ENCODE assay signal across 14 mouse cellular contexts in the genomic region with DNA sequence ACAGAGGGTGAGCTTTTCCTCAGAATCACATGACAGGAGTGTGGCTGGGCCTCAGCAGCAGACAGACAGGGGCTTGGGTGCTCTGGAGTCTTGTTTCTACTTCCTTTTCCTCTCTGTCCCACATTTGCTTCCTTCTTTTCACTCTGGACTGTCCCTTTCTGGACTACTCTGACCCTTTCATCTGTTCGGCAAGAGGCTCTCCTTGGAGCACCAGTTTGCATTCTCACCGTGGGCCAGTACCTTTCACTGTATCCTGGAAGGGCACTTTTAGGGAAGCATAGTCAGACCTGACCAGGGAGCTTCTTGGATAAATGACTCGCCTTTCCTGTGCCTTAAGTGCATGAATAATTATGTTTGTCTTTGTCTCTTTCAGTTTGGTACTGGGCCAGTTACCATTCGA.
A peak's percentile ranks its signal among the peaks of the same experiment; 100 is the strongest.
DNase-seq lines count a peak whose midpoint lies in the region; ATAC-seq and TF ChIP-seq lines count a peak whose summit lies in the region.
"Had no signal": no experiment of that assay in that cellular context is flagged by ENCODE, and none has a peak within 500 bp of the region (broad histone marks: within the 10 kb centered on the region; RNA-seq: fewer than 3 reads in every experiment).

No protein-coding gene starts in this region.

- TF ChIP-seq CTCF in intestine, postnatal 0 days (IDR thresholded peaks at IDR 0.05; ENCODE audit: low read depth), result no peak

- no peak overlapping the region for H3K9ac ChIP-seq in forebrain, embryonic 13.5 days
- no peak overlapping the region for H3K9ac ChIP-seq in forebrain, embryonic 12.5 days
- no peak overlapping the region for H3K9ac ChIP-seq in intestine, embryonic 16.5 days (ENCODE audit: low read depth, low read length)
- no peak overlapping the region for H3K9ac ChIP-seq in intestine, postnatal 0 days (ENCODE audit: low read depth, low read length)
- H3K9ac ChIP-seq in midbrain, embryonic 11.5 days (ENCODE audit: low read length), result no peak overlapping the region
- H3K9ac ChIP-seq in midbrain, embryonic 14.5 days (replicated peaks; ENCODE audit: low read length), result no peak overlapping the region
- H3K9ac ChIP-seq: embryonic facial prominence, embryonic 13.5 days; limb, embryonic 13.5 days; midbrain, embryonic 13.5 days; neural tube, embryonic 15.5 days had no signal

- no peak overlapping the region for H3K4me2 ChIP-seq in forebrain, embryonic 13.5 days
- H3K4me2 ChIP-seq in forebrain, embryonic 12.5 days, result no peak overlapping the region
- no peak overlapping the region for H3K4me2 ChIP-seq in intestine, embryonic 16.5 days (ENCODE audit: low read depth, low read length)
- H3K4me2 ChIP-seq in intestine, postnatal 0 days (replicated peaks; ENCODE audit: low read depth), result no peak overlapping the region
- H3K4me2 ChIP-seq in midbrain, embryonic 11.5 days, result no peak overlapping the region
- no peak overlapping the region for H3K4me2 ChIP-seq in midbrain, embryonic 14.5 days (ENCODE audit: low read length)
- H3K4me2 ChIP-seq: embryonic facial prominence, embryonic 13.5 days; limb, embryonic 13.5 days; midbrain, embryonic 13.5 days; neural tube, embryonic 15.5 days had no signal

- H3K27me3 ChIP-seq in forebrain, embryonic 13.5 days, result no peaks in the 10 kb centered on the region
- no peaks in the 10 kb centered on the region for H3K27me3 ChIP-seq in forebrain, embryonic 12.5 days
- H3K27me3 ChIP-seq in intestine, embryonic 16.5 days (replicated peaks; ENCODE audit: control insufficient read depth, insufficient read depth, low read length), result no peaks in the 10 kb centered on the region
- no peaks in the 10 kb centered on the region for H3K27me3 ChIP-seq in intestine, postnatal 0 days (replicated peaks; ENCODE audit: control insufficient read depth, insufficient read depth, low read length)
- H3K27me3 ChIP-seq in midbrain, embryonic 11.5 days (ENCODE audit: control insufficient read depth, insufficient read depth, low read length), result no peaks in the 10 kb centered on the region
- H3K27me3 ChIP-seq in midbrain, embryonic 14.5 days (ENCODE audit: control insufficient read depth, insufficient read depth, low read length), result no peaks in the 10 kb centered on the region
- H3K27me3 ChIP-seq: embryonic facial prominence, embryonic 13.5 days; limb, embryonic 13.5 days; midbrain, embryonic 13.5 days; neural tube, embryonic 15.5 days had no signal

- H3K4me3 ChIP-seq in forebrain, embryonic 13.5 days, result no peak overlapping the region
- no peak overlapping the region for H3K4me3 ChIP-seq in forebrain, embryonic 12.5 days (replicated peaks)
- H3K4me3 ChIP-seq in intestine, embryonic 16.5 days (ENCODE audit: low read length), result no peak overlapping the region
- no peak overlapping the region for H3K4me3 ChIP-seq in intestine, postnatal 0 days (ENCODE audit: low read depth, low read length)
- H3K4me3 ChIP-seq in midbrain, embryonic 11.5 days (ENCODE audit: low read depth, low read length), result no peak overlapping the region
- no peak overlapping the region for H3K4me3 ChIP-seq in midbrain, embryonic 14.5 days (replicated peaks; ENCODE audit: low read depth, low read length)
- H3K4me3 ChIP-seq: embryonic facial prominence, embryonic 13.5 days; limb, embryonic 13.5 days; midbrain, embryonic 13.5 days; neural tube, embryonic 15.5 days had no signal

- no peak for ATAC-seq in forebrain, embryonic 13.5 days
- no peak for ATAC-seq in forebrain, embryonic 12.5 days (ENCODE audit: low FRiP score)
- no peak for ATAC-seq in intestine, embryonic 16.5 days
- no peak for ATAC-seq in intestine, postnatal 0 days
- no peak for ATAC-seq in midbrain, embryonic 11.5 days (ENCODE audit: low FRiP score)
- no peak for ATAC-seq in midbrain, embryonic 14.5 days (ENCODE audit: low FRiP score, low TSS enrichment)
- ATAC-seq in megakaryocyte progenitor cell, adult 5-6 weeks (replicated peaks; ENCODE audit: poor library complexity), result peak; percentile 20
- ATAC-seq: midbrain, embryonic 13.5 days had no signal

- 37% methylated on average over 4 of the region's 4 CpGs for WGBS in forebrain, embryonic 13.5 days
- WGBS in forebrain, embryonic 12.5 days, result 42% methylated on average over 4 of the region's 4 CpGs
- WGBS in intestine, embryonic 16.5 days, result 29% methylated on average over 4 of the region's 4 CpGs
- WGBS in intestine, postnatal 0 days, result 44% methylated on average over 4 of the region's 4 CpGs
- 63% methylated on average over 4 of the region's 4 CpGs for WGBS in midbrain, embryonic 11.5 days
- WGBS in midbrain, embryonic 14.5 days, result 59% methylated on average over 4 of the region's 4 CpGs

- H3K9me3 ChIP-seq in forebrain, embryonic 13.5 days (replicated peaks), result no peaks in the 10 kb centered on the region
- H3K9me3 ChIP-seq in forebrain, embryonic 12.5 days, result no peaks in the 10 kb centered on the region
- H3K9me3 ChIP-seq in intestine, embryonic 16.5 days (ENCODE audit: control insufficient read depth, low read length), result no peaks in the 10 kb centered on the region
- no peaks in the 10 kb centered on the region for H3K9me3 ChIP-seq in intestine, postnatal 0 days (ENCODE audit: control insufficient read depth)
- H3K9me3 ChIP-seq in midbrain, embryonic 11.5 days (ENCODE audit: control insufficient read depth, low read length), result no peaks in the 10 kb centered on the region
- H3K9me3 ChIP-seq in midbrain, embryonic 14.5 days (ENCODE audit: control insufficient read depth, low read length), result no peaks in the 10 kb centered on the region
- H3K9me3 ChIP-seq: embryonic facial prominence, embryonic 13.5 days; limb, embryonic 13.5 days; midbrain, embryonic 13.5 days; neural tube, embryonic 15.5 days had no signal

- DNase-seq in midbrain, embryonic 11.5 days (ENCODE audit: low spot score, missing footprints), result peak; percentile 56
- no peak for DNase-seq in midbrain, embryonic 14.5 days
- DNase-seq in ovary, postnatal 36 days (ENCODE audit: low spot score), result no peak
- DNase-seq: adrenal gland, postnatal 25 days; cerebellum, adult 2 months had no signal

- no peaks in the 10 kb centered on the region for H3K36me3 ChIP-seq in forebrain, embryonic 13.5 days (ENCODE audit: poor library complexity, severe bottlenecking)
- H3K36me3 ChIP-seq in forebrain, embryonic 12.5 days (replicated peaks), result no peaks in the 10 kb centered on the region
- no peaks in the 10 kb centered on the region for H3K36me3 ChIP-seq in intestine, embryonic 16.5 days (ENCODE audit: control insufficient read depth, insufficient read depth, low read length)
- H3K36me3 ChIP-seq in intestine, postnatal 0 days (ENCODE audit: control insufficient read depth, insufficient read depth), result no peaks in the 10 kb centered on the region
- no peaks in the 10 kb centered on the region for H3K36me3 ChIP-seq in midbrain, embryonic 11.5 days (ENCODE audit: control insufficient read depth, insufficient read depth, low read length)
- no peaks in the 10 kb centered on the region for H3K36me3 ChIP-seq in midbrain, embryonic 14.5 days (ENCODE audit: control insufficient read depth, insufficient read depth, low read length)
- H3K36me3 ChIP-seq: embryonic facial prominence, embryonic 13.5 days; limb, embryonic 13.5 days; neural tube, embryonic 15.5 days had no signal

- 0 out of 2 replicates have a peak overlapping the region, but pooled peaks have one; percentile 31 for H3K27ac ChIP-seq in forebrain, embryonic 13.5 days
- no peak overlapping the region for H3K27ac ChIP-seq in forebrain, embryonic 12.5 days
- peak overlapping the region; percentile 23; the same call in 1 of the 2 replicates for H3K27ac ChIP-seq in intestine, embryonic 16.5 days (ENCODE audit: low read length)
- no peak overlapping the region for H3K27ac ChIP-seq in intestine, postnatal 0 days (ENCODE audit: low read depth, low read length)
- H3K27ac ChIP-seq in midbrain, embryonic 11.5 days (ENCODE audit: low read depth, low read length), result no peak overlapping the region
- no peak overlapping the region for H3K27ac ChIP-seq in midbrain, embryonic 14.5 days (replicated peaks; ENCODE audit: low read depth, low read length)
- H3K27ac ChIP-seq: embryonic facial prominence, embryonic 13.5 days; limb, embryonic 13.5 days; midbrain, embryonic 13.5 days; neural tube, embryonic 15.5 days had no signal

- peaks cover 14% of the 10 kb centered on the region for H3K4me1 ChIP-seq in forebrain, embryonic 13.5 days
- peaks cover 8% of the 10 kb centered on the region for H3K4me1 ChIP-seq in forebrain, embryonic 12.5 days
- peaks cover 4% of the 10 kb centered on the region for H3K4me1 ChIP-seq in intestine, embryonic 16.5 days (ENCODE audit: control insufficient read depth, insufficient read depth, low read length)
- 0 out of 2 replicates have a peak, but pooled peaks cover 2% of the 10 kb centered on the region for H3K4me1 ChIP-seq in intestine, postnatal 0 days (replicated peaks; ENCODE audit: control insufficient read depth, insufficient read depth, low read length)
- no peaks in the 10 kb centered on the region for H3K4me1 ChIP-seq in midbrain, embryonic 11.5 days (ENCODE audit: control insufficient read depth, insufficient read depth, low read length)
- H3K4me1 ChIP-seq in midbrain, embryonic 14.5 days (ENCODE audit: control insufficient read depth, insufficient read depth, low read length), result no peaks in the 10 kb centered on the region
- H3K4me1 ChIP-seq: neural tube, embryonic 15.5 days had no signal

Comparison
In these comparisons a context has a peak if more than half of its experiments do, and no peak if none do; other contexts are left out.
1. H3K27ac ChIP-seq: peak in forebrain, embryonic 13.5 days (single experiment) and intestine, embryonic 16.5 days (single experiment); none in forebrain, embryonic 12.5 days (single experiment), intestine, postnatal 0 days (single experiment), midbrain, embryonic 11.5 days (single experiment) and midbrain, embryonic 14.5 days (single experiment).